Mouse (Mus musculus) limb, embryonic 14.5 days (tissue): ENCODE measurements at regions not wholly inside any gene's neighbourhood (a gene's known extent, or its start where the extent isn't known, plus 50 kb on each side); places are given as distances from the start of the nearest gene placed in this dataset.

Experiments used
- ATAC-seq: fragments of 200-750 bp; cut with Nextera tagmentation; 2 replicates; pipeline ENCODE4 v1.8.0; 2017; ENCODE audit warnings: low read depth, moderate number of reproducible peaks, moderate TSS enrichment; ENCODE audit not compliant: low FRiP score
- DNase-seq: peaks from one replicate; pipeline ENCODE4 v3.0.0-alpha.2; 2015; ENCODE audit warnings: low spot score
- H3K27ac ChIP-seq: fragments of 300-500 bp; sonication (generic); replicated peaks from 2 replicates; pipeline ENCODE4 v1.5.1; 2014; ENCODE audit warnings: low read depth, mild to moderate bottlenecking, low read length, moderate library complexity, mixed read lengths
- H3K27me3 ChIP-seq: fragments of 300-500 bp; sonication (generic); 2 replicates; pipeline ENCODE4 v1.6.1; 2014; ENCODE audit warnings: low read length, mixed read lengths; ENCODE audit not compliant: control insufficient read depth, insufficient read depth
- H3K36me3 ChIP-seq: fragments of 300-500 bp; sonication (generic); 2 replicates; pipeline ENCODE4 v1.6.1; 2014; ENCODE audit warnings: mild to moderate bottlenecking, low read length, moderate library complexity, mixed read lengths; ENCODE audit not compliant: control insufficient read depth, insufficient read depth
- H3K4me1 ChIP-seq: fragments of 300-500 bp; sonication (generic); 2 replicates; pipeline ENCODE4 v1.6.1; 2014; ENCODE audit warnings: antibody characterized with exemption, low read length, mixed read lengths; ENCODE audit not compliant: control insufficient read depth, insufficient read depth
- H3K4me2 ChIP-seq: fragments of 300-500 bp; sonication (generic); replicated peaks from 2 replicates; pipeline ENCODE4 v1.6.1; 2014; ENCODE audit warnings: low read depth, mild to moderate bottlenecking, low read length, moderate library complexity; ENCODE audit not compliant: severe bottlenecking
- H3K4me3 ChIP-seq: fragments of 300-500 bp; sonication (generic); replicated peaks from 2 replicates; pipeline ENCODE4 v1.5.1; 2014; ENCODE audit warnings: low read length
- H3K9ac ChIP-seq: fragments of 300-500 bp; sonication (generic); 2 replicates; pipeline ENCODE4 v1.6.1; 2014; ENCODE audit warnings: mild to moderate bottlenecking, low read depth, low read length, moderate library complexity; ENCODE audit not compliant: severe bottlenecking
- H3K9me3 ChIP-seq: fragments of 300-500 bp; sonication (generic); 2 replicates; pipeline ENCODE4 v1.6.1; 2016; ENCODE audit warnings: low read length; ENCODE audit not compliant: control insufficient read depth
- POLR2A ChIP-seq: fragments of 200-500 bp; IDR thresholded peaks from 2 replicates; pipeline ENCODE4 v1.8.0; 2012; ENCODE audit warnings: inconsistent platforms, mild to moderate bottlenecking, moderate library complexity, borderline replicate concordance; ENCODE audit not compliant: insufficient read depth, insufficient read length; ENCODE audit errors: extremely low read depth
- WGBS: fragments of 180-500 bp; shearing (Covaris S2); extraction: QIAGEN DNeasy Blood & Tissue Kit; methylation state at CpG from one replicate; pipeline ENCODE4 v1.1.7; 2014; 5-methylcytosine and 5-hydroxymethylcytosine counted together

DNA sequence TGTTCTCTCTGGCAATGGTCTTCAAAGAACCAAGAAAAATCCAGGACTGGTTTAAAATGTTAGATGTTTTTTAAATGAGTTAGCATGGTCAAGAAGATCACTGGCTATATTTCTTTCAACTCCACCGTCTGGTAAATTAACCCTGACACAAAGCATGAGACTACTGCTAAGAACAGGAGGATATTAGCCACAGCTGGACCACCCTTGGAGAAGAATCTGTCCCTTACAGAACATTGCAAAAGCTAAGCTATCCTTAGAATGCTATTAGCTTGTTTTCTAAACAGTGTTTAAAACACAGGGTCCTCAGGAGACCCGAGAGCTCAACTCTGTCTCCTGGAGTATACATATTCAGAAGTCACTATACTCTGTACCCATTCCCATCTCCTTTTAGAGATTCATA is 644.9 kb downstream of the Actr3 start:
- no peaks in the 10 kb centered on the region for H3K36me3 ChIP-seq
- no peak for TF ChIP-seq POLR2A
- no peak overlapping the region for H3K27ac ChIP-seq
- 56% methylated on average over 2 of the region's 2 CpGs for WGBS
- DNase-seq (no peak), ATAC-seq (no peak)
- H3K9ac ChIP-seq: no peak overlapping the region
- no peak overlapping the region for H3K4me2 ChIP-seq
- no peaks in the 10 kb centered on the region for H3K9me3 ChIP-seq
- H3K4me3 ChIP-seq: no peak overlapping the region
- no peaks in the 10 kb centered on the region for H3K4me1 ChIP-seq
- H3K27me3 ChIP-seq: no peaks in the 10 kb centered on the region

DNA sequence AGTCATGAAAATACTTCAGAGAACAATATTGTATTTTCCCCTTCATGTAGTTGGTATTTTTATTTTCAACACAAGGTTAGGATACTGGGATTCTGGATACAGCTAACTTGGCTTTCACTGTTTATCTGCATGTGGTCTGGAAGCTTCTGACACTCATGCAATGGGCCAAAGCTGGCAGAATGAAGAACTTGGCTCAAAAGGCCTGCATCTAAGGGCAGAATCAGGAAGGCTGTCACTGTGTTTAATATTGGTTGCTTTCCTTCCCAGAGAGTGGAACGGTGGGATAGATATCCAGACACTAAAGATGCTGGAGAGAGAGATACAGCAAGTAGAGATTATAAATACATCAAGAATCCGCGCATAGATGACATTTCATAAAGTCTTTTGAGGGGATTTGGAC is 645.4 kb downstream of the Actr3 start:
- no peak for TF ChIP-seq POLR2A
- H3K4me2 ChIP-seq: no peak overlapping the region
- no peaks in the 10 kb centered on the region for H3K27me3 ChIP-seq
- no peak overlapping the region for H3K4me3 ChIP-seq
- H3K9me3 ChIP-seq: no peaks in the 10 kb centered on the region
- H3K36me3 ChIP-seq: no peaks in the 10 kb centered on the region
- H3K9ac ChIP-seq: no peak overlapping the region
- H3K27ac ChIP-seq: no peak overlapping the region
- DNase-seq: no peak
- WGBS: 85% methylated on average over 3 of the region's 3 CpGs
- H3K4me1 ChIP-seq: no peaks in the 10 kb centered on the region
- no peak for ATAC-seq

DNA sequence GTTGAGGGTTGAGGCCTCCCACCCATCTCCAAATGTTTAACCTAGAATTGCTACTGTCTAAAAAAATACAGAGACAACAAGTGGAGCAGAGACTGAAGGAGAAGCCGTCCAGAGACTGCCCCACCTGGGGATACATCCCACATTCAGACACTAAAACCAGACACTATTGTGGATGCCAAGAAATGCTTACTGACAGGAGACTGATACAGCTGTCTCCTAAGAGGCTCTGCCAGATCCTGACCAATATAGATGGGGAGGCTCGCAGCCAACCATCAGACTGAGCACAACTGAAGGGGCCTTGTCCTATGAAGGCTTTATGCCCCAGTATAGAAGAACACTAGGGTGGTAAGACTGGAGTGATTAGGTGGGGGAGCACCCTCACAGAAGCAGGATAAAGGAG is 652.5 kb downstream of the Actr3 start:
- Histone ChIP-seq H3K9ac (no peak overlapping the region), H3K4me2 (no peak overlapping the region), H3K4me1 (no peaks in the 10 kb centered on the region), H3K9me3 (no peaks in the 10 kb centered on the region), H3K27ac (no peak overlapping the region), H3K27me3 (no peaks in the 10 kb centered on the region), H3K36me3 (no peaks in the 10 kb centered on the region), H3K4me3 (no peak overlapping the region)
- 84% methylated on average over 2 of the region's 2 CpGs for WGBS
- DNase-seq (no peak), ATAC-seq (no peak)
- no peak for TF ChIP-seq POLR2A

DNA sequence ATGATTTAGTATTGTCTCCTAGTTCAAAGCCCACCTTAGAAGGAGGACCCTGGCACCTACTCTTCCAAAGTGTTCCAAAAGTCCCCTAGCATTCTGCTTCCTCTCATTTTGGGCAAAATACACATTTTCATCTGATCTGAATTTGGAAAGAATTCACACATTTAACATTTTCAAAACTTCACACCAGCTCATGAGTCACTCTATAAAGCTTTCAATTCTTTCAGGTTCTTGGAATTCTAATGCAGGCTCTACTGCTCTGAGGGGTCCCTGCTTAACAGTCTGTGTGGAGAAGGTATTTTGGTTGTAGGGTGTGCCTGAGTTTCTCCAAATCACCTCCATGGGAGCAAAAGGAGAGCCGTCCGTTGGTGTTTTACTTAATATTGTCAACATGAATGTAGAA is 657.8 kb downstream of the Actr3 start:
- no peaks in the 10 kb centered on the region for H3K27me3 ChIP-seq
- H3K4me3 ChIP-seq: no peak overlapping the region
- H3K36me3 ChIP-seq: no peaks in the 10 kb centered on the region
- no peaks in the 10 kb centered on the region for H3K9me3 ChIP-seq
- DNase-seq: no peak
- H3K9ac ChIP-seq: no peak overlapping the region
- TF ChIP-seq POLR2A: no peak
- H3K4me1 ChIP-seq: no peaks in the 10 kb centered on the region
- no peak overlapping the region for H3K27ac ChIP-seq
- no peak for ATAC-seq
- 86% methylated on average over 2 of the region's 2 CpGs for WGBS
- no peak overlapping the region for H3K4me2 ChIP-seq

DNA sequence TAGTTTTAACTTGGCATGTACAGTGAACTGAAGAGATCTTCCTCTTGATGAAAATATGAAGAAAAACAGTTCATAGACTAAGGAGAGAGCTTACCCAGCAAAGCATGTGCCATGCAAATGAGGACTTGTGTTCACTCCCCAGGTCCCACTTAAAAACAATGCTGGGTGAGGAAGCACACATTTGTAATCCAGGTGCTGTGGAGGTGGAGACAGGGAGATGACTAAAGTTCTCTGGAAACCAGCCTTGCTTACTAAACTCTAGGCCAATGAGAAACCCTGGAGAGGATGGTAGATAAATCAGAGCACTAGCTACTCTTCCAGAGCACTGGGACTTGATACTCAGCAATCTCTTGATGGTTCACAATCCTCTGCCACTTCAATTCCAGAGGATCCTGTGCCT is 678.8 kb downstream of the Actr3 start:
- DNase-seq (no peak), ATAC-seq (no peak)
- Histone ChIP-seq H3K4me2 (no peak overlapping the region), H3K36me3 (no peaks in the 10 kb centered on the region), H3K4me3 (no peak overlapping the region), H3K9ac (no peak overlapping the region), H3K27me3 (no peaks in the 10 kb centered on the region), H3K9me3 (no peaks in the 10 kb centered on the region), H3K27ac (no peak overlapping the region), H3K4me1 (no peaks in the 10 kb centered on the region)
- TF ChIP-seq POLR2A: no peak

DNA sequence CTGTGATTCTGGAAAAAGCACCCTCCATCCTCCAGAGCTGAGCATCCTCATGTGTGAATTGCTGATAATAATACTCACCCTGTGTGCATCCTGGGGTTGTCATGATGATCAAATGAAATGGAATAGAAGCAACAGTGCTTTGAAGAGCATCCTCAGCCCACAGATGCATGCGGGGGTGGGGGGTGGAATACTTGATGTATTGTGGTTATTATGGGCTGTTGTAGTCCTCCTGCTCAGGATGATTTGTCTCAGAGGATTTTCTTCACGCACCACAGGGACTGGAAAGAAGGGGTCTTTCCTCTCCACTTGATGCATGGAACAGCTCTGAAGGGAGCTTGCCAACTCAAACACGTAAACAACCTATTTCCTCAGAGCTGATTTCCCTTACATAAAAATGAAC is 694.4 kb upstream of the Dpp10 start:
- H3K27me3 ChIP-seq: no peaks in the 10 kb centered on the region
- no peaks in the 10 kb centered on the region for H3K36me3 ChIP-seq
- no peak overlapping the region for H3K4me2 ChIP-seq
- no peaks in the 10 kb centered on the region for H3K9me3 ChIP-seq
- H3K4me3 ChIP-seq: no peak overlapping the region
- TF ChIP-seq POLR2A: no peak
- 72% methylated on average over 3 of the region's 3 CpGs for WGBS
- ATAC-seq: no peak
- no peak overlapping the region for H3K9ac ChIP-seq
- H3K4me1 ChIP-seq: no peaks in the 10 kb centered on the region
- DNase-seq: no peak
- no peak overlapping the region for H3K27ac ChIP-seq
